Mouse (Mus musculus): Measurements from ENCODE around the gene Sult2b1.

The Sult2b1 gene

DNA sequence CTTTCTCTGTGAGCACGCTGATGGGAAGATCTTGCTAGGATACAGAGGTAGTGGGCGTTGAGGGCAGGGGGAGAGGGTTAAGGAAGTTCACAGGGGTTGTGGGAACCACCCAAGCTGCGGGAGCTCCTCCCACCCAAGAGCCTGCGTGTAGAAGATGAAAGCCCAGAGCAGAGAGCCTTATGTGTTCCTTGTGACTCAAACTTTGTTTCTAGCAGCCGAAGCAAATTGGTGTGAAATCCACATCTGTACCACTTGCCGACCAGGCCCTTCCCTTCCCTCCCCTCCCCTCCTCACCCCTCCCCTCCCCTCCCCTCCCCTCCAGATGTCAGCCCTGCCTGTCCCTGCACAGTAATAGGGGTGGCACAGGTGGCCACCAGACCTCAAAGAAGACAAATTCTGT, 89.4 kb downstream of the Sult2b1 start:
- no peak for DNase-seq (ENCODE audit: low spot score)

DNA sequence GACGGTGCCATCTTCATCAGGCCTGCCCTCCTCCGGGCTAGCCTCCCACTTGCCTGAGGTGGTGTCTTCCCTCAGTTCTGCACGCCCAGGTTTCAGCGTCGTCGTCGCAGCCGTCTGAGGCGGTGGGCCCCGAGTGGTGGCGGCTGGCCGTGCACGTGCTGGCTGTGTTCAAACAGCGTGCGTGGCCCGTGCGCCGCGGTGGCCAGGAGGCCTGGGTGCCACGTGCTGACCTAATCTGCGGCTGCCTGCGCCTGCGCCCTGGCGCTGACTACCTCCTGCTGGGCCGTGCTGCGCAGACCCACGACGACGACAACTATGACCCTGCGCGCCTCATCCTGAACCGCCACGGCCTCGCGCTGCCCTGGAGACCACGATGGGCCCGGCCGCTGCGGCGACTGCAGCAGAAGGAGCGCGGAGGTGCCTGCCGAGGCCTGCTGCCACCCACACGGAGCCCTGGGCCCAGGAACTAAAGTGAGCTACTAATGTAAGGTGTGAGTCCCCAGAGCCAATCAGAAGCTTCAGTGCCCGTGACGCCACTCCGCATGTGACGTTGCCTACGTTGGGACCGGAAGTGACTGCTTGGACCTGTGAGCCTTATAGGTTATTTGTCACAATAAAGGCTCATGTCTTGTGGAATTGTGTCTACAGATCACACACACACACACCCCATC, 90.4 kb downstream of the Sult2b1 start, which contains the start of gene Sec1:
Gene Sec1 (minus strand): TSS at position 482 of the 671 bp plus-strand sequence.
- DNase-seq (ENCODE audit: low spot score), result no peak

DNA sequence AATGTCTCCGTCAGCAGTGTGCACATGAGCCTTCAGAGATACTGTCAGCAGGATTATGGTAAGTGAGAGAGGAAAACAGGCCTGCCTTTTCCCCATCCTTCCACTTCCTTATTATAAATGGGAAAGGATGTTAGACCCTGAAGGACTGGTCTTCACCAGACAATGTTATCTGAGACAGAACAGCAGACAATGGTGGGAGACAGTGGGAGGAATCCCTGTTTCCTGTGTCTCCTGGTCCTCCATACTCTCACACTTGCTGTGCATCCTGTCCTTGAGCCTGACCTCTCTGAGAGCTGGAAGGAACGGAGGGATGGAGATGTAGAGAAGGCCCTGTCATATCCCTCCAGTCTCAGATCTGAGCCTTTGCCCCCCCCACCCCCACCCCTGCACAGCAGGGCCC, 92.1 kb downstream of the Sult2b1 start:
- no peak for DNase-seq (ENCODE audit: low spot score)

DNA sequence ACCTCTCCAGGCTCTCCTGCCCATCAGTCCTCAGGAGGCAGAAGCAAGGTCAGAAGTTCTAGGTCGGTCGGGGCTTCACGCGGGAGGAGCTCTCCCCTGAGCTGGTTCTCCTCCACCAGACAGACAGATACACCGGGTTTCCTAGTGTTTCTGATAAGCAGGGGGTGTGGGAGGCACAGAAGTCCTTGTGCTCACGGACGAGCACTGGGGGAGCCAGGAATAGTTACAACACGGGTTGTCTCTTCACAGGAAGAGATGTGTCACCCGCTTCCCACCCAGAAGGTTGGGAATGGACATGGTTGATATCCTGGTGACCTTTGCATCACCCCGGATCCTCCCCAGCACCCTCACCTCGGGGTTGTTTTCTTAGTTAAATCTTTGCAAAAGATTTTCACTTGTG, 94.7 kb downstream of the Sult2b1 start:
- DNase-seq (ENCODE audit: low spot score), result no peak

DNA sequence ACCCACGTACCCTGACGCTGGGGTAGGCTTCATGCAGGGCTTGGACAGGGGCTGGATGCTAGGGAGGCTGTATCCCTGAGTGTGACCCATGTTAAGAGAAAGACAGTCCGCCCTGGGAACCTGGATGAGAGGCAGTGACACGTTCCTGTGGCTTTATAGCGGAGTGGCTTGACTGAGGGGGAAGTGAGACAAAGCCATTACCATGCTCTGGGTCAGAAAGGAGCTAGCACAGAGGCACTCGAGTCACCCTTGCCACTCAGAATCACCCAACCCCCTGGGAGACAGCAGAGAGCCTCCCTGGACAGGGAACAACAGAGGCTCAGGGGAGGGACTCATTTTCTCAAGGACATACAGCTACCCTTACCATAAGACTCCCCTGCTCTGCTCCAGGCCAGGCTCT, 95.4 kb downstream of the Sult2b1 start:
- DNase-seq (ENCODE audit: low spot score), result no peak

DNA sequence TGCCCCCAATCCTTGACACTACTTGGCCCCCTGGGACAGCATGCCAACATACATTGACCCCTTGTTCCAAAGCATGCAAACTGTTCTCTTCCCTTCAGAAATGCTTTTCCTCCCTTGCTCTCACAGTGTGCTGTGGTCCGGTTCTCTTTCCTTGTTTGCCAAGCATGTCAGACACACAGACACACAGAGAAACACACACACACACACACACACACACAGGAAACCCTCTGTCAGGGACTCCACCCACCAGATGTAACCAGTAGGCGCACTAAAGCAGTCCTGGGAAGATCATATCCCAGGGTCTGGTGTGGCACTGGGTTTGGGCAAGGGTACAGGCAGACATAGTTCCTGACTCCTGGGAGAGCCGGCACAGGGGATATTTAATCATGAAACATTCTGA, 97.6 kb downstream of the Sult2b1 start:
- DNase-seq (ENCODE audit: low spot score), result no peak

DNA sequence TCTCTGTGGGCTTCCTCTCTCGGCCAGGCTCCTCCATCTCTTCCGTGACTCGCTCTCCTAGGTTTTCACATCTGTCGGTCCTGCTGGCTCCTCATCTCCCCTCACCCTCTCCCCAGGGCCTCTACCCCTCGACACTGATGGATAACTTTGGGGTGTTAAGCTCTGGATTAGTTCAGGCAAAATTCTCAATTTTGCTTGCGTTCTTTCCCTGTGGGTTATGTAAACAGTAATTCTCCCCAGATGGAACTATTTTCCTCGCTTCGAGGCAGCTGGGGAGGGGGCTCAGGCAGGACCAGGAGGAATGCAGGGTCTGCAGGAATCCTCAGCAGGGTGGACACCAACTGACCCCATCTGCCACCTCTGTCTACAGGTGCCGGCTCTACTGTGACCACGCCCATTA, 98.7 kb downstream of the Sult2b1 start:
- DNase-seq (ENCODE audit: low spot score), result no peak

DNA sequence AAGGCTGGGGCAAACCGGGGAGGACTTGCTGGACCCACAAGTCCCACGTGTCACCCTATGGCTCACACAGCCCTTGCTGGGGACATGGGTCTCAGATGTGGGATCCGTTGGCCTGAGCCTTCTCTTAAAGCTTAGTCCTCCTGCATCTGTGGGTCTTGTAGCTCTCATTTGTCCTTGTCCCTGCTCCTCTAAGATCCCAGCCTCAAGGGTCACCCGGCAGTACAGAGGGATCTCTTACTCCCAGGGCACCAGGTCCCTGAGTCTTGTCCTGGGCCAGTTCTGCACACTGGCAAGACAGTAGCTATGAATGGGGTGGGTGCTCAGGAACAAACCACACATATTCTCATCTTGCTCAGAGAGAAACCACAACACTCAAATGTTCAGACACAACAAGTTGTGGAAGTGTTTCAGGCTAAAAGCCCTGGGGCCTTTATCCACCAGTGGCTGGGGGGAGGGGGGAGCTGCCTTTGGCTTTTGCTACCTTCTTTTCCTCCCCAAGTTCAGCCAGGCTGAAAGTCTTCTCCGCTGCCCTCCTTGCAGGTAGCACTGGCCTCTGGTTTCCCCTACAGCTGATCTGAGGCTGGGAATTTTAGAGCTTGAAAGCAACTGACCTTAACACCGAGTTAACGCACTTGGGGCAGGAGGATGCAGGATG, 100.9 kb downstream of the Sult2b1 start, which contains the start of gene Ntn5:
Gene Ntn5 (plus strand): TSS at position 627 of the 655 bp plus-strand sequence.
- DNase-seq (ENCODE audit: low spot score), result no peak

DNA sequence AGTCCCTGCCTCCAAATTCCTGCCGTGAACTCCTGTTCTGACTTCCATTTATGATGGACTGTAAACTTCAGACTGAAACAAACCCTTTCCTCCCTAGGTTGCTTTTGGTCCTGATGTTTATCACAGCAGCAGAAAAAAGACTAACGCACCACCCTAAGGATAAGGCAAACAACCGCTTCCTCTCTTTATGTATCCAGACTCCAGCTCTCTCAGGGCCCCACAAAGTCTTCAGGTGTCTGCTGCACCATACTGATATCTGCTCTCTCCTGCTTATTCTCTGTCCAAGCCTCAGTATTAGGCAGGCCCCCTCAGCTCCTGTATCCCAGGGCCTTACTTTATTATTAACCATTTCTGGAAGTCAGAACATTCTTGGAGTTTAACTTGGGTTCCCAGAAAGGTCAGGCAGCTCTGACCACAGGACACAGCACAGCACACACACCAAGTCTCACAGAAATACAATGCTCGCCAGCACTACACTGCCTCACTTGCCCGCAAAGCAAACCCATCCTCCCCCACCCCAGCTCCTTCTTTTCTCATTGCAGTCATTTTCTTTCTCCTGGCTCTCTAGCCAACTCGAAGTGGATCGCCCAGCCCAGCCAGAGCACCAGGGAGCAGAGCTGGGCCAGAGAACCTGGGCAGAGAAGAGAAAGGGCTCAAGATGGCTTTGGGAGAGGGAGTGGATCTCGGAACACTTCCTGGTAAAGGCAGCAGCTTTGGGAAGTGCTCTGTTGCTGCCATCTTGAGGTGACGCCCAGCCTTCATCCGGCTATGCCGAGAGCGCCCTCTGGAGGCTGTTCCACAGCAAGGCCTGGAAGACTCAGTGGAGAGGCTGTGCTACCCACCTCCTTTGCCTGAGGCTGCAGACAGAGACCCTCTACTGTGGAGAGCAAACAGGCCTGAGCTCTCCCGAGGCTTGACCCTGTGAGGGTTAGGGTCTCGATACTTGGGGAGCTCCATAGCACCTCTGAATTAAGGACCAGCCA, 102.0 kb downstream of the Sult2b1 start:
- DNase-seq (ENCODE audit: low spot score), result peak; percentile 73

DNA sequence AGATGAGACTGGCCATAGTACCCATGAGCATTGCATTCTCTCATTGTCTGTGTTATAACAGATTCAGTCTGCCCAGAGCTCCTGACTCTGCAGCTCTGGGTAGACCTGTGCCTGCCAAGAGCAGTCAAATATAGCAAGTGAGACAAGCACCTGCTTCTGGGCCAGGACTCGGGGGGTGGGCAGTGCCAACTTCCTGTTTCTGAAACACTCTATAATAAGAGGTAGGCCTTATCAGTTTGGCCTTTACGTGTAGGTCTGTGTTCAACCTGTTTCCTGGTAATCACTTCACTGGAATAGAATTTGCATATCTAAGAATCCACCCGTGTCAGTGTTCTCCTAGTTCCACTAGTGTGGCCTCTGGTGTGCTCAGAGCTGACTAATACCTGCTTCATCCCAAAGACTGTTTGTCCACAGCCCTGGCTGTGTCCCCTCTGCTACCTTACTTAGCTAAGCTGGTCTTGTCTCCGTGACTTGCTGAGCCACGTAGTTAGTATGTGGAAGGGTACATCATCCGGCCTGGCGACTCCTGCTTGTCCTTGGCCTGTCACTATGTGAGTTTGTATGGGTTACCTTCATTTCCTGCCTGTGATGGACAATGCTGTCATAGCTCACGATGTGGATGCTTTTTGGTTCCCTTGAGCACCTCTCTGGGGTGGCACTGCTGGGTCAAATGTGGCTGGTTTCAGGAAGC, 103.3 kb downstream of the Sult2b1 start:
- no peak for DNase-seq (ENCODE audit: low spot score)
